Mouse (Mus musculus) right cerebral cortex, postnatal 10 days (tissue): ENCODE measurements around the gene Rdh16f1.
"Not testable (repeated sequence)": the region's sequence is repeated elsewhere in the genome, so short reads cannot be mapped to it uniquely, and the experiment has no call there.

Source experiments
- DNase-seq, 2 experiments: peaks; one replicate each; pipeline ENCODE4 v3.0.0; 2021; ENCODE audit warnings: low spot score in 2 of 2

The Rdh16f1 gene

GRCm38 (mm10) chr10:127829121-127829520 lies 69.5 kb downstream of the Rdh16f1 start:
- DNase-seq, result no peak

- not testable (repeated sequence) for DNase-seq
Measured at GRCm38 (mm10) chr10:127834186-127834585, 74.6 kb downstream of the Rdh16f1 start.

GRCm38 (mm10) chr10:127835292-127835691 lies 75.7 kb downstream of the Rdh16f1 start:
- DNase-seq, result no peak

GRCm38 (mm10) chr10:127837793-127838192 lies 78.2 kb downstream of the Rdh16f1 start:
- not testable (repeated sequence) for DNase-seq

- DNase-seq, result no peak
Measured at GRCm38 (mm10) chr10:127838539-127838938, 79.0 kb downstream of the Rdh16f1 start.

GRCm38 (mm10) chr10:127840776-127841175 lies 81.2 kb downstream of the Rdh16f1 start:
- DNase-seq, result no peak
